Mouse (Mus musculus): ENCODE data around the gene Fanca.

Gene Fanca

GRCm38 (mm10) chr8:123318467-123318911 lies at the start of gene Fanca:
TSS of gene Fanca (minus strand) at chr8:123318576.
- peak; percentile 99 for DNase-seq

GRCm38 (mm10) chr8:123361082-123361739 lies 42.8 kb upstream of the Fanca start:
- DNase-seq = peak; percentile 96

GRCm38 (mm10) chr8:123353216-123353615 lies 34.8 kb upstream of the Fanca start:
- DNase-seq = no peak

DNA sequence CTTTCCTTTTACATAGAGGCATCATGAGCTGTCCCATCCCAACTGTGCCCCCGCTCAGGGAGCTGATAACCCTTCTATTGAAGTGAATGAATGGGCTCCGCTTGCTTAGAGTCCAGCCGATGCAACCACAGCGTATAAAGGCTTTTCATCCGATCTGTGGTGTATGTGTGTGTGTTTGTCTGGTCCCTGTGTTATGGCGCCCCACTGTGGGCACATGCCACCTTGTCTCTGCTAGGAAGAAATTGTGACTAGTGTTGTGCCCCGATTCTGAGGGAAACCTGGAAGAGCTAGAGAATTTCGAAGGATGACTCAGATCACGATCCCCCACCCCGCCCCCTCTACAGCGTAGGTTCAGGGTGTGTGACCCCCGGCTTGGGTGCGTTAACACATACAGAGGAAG lies 34.4 kb upstream of the Fanca start:
- no peak for DNase-seq

DNA sequence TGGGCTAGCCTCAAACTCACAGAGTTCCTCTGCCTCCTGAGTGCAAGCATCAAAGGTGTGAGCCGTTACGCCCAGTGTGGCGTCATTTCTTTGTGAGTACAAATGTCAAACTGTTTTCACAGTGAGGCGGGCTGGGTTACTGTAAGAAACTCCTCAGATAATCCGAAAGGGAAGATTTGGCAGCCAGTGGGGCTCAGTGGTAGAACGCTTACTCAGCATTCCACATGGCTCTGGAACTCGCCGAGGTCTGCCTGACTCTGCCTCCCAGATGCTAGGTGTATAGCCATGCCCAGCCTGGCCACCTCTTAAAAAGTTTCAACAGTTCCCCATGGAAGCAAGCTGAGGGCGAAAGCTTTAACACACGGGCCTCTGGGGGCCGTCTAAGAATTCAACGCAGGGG lies 33.7 kb upstream of the Fanca start:
- no peak for DNase-seq

- no peak for DNase-seq
Observed at GRCm38 (mm10) chr8:123349073-123349472, 30.7 kb upstream of the Fanca start.

DNA sequence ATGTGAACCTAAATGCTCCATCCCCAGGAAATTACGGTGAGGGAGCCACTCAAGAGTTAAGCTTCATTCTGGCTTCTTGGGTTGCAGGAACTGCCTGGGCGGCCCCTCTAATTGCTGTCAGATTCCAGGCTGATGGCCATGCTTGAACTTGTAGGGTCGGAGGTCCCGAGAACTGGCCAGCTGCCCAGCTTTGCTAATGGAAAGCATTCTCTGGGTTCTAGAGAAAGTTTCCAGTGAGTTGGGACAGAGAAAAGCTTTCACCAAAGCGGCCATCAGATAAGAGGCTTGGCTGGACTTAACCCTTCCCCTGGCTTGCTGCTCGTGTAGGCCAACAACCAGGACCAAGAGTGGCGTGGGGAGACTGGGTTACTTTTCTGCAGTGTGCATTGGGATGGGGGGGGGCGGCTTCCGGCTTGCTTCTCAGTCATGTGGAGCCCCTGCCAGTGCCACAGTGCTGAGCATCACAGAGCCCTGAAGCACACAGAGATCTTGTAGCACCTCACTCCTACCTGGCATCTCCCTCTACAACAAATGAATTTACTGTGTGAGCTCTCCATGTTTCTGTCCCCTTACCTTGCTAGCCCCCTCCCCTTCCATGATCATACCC lies 30.0 kb upstream of the Fanca start:
- peak; percentile 93 for DNase-seq

DNA sequence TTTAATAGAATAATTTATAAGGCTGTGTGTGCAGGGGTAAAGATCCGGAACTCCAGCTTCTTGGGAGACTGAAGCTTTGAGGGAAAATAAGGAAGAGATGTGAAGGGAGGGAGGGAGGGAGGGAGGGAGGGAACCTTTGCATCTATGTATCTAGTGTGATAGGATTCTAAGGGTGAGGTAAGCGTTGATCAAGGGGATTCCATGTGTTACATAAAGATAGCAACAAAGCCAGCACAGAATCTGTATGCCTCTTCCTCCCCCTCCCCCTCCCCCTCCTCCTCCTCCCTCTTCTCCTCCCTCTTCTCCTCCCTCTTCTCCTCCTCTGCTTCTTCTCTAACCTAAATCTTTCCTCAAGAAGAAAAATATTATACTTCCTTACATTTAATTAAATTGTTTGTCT lies 28.9 kb upstream of the Fanca start:
- DNase-seq = no peak

DNA sequence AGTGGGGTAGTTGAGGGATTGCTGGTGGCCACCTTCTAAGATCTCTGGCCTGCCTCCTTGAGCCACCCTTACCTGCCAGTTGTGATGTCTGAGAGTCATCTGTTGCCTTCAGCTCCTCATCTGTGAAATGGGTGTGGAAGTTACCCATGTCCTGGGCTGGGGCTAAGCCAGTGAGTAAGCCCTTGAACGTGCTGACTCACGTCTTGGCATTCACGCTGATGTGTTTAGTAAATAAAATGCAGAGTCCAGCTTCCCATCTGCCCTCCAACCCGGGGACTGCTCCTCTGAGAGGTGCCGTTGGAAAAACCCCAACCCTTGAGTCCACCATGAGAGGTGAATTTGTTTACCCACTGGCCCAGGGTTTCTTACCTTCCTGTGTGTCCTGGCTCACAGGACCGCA lies 27.5 kb upstream of the Fanca start:
- DNase-seq = no peak

DNA sequence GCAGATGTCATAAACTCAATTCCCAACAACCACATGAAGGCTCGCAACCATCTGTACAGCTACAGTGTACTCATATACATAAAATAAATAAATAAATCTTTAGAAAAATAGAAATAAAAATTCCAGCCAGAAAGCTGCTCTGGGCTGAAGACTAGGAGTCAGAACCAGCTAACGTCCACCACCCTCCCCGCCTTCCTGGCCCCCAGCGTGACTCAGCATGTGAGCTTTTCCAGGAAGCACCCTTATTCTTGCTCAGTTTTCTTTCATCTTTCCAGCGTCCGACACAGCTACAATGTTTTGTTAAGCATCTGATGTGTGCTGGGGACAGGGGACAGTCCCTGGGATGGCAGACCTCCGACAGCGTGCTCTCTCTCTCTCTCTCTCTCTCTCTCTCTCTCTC lies 26.8 kb upstream of the Fanca start:
- DNase-seq = no peak

GRCm38 (mm10) chr8:123343422-123343821 lies 25.0 kb upstream of the Fanca start:
- no peak for DNase-seq

DNA sequence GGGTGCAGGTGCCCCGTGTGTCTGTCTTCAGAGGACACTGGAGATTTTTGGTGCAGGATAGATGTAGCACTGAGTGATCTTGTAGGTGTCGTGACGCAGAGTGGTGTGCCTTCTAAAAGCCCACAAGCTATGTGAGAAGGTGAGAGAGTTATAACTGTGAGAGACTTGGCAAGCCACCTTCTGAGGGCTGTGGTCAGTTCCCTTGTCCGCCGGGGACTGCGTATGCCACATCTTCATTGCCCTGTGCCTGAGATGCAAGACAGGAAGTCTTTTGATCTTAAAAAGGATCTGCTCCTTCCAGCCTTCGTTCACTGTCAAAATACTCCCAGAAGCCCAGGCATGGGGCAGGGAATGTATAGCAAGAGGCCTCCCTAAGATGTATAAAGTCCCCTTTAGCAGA lies 24.5 kb upstream of the Fanca start:
- DNase-seq = no peak

DNA sequence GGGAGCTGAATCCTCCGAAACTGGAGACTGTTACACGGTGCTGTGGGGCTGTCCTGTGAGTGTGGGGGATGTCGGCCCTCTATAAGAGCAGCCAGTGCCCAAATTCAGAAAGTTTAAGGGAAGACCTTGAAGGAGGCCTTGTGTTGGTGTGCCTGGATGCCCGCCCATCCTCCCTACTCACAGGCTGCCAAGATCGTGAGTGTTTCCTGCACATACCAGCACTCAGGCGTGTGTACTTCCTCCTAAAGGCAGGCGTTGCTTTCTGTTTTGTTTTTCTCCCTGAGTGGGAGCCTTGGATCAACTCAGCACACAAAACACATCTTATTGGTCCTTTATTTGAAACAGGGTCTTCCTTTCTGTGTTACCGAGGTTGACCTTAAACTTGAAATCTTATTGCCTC lies 23.9 kb upstream of the Fanca start:
- no peak for DNase-seq

DNA sequence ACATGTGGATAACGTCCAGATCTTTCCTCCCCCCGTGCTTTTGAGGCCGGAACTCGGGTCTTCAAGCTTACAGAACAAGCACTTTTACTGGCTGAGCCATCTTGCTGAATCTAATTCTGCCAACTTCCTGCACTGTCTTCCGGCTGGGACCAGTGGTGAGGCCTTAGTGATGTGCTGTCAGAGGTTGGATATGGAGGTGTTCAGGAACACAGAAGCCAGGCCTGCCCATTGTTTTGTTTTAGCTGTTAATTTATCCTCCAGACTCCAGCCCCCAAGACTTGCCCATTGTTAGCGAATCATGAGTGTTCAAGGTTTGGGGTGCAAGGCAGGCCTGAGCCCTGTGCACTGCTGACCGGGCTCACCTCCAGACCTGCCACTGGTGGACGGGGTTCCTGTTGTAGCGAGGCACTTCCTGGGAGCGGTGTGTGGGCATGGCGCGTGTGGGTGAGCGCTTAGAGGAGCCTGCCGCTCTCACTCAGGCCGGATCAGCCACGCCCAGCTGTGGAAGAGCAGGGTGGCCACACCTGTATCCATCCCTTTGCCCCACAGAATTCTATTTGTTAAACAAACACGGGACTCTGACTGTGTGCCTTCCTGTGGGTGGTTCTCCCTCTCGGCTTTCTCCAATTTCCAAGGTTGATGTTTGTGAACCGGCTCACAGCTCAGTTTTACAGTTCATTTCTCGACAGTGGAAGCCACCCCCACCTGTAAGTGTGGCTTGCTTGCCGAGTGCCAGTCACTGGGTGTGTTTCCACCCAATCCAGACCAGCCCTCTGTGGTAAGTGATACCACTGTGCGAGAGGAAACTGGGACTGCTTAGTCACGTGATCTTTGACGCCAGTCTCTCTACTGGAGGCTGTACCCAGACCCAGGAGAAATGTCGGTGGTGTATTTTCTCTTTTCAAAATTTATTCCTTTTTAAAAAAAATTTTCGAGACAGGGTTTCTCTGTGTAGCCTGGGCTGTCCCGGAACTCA lies 23.0 kb upstream of the Fanca start:
- no peak for DNase-seq

DNA sequence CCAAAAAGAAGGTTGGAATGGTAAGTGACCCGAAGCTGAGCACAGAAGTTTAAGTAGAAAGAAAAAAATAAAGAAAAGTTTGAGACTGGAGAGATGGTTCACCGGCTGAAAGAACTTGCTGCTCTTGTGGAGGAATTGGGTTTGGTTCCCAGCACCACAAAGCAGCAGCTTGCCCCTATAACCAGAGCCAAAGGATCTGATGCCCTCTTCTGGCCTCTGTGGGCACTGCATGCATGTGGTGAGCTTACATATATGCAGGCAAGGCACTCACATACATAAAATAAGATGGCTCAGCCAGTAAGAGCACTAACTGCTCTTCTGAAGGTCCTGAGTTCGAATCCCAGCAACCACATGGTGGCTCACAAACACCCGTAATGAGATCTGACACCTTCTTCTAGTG lies 21.7 kb upstream of the Fanca start:
- no peak for DNase-seq

DNA sequence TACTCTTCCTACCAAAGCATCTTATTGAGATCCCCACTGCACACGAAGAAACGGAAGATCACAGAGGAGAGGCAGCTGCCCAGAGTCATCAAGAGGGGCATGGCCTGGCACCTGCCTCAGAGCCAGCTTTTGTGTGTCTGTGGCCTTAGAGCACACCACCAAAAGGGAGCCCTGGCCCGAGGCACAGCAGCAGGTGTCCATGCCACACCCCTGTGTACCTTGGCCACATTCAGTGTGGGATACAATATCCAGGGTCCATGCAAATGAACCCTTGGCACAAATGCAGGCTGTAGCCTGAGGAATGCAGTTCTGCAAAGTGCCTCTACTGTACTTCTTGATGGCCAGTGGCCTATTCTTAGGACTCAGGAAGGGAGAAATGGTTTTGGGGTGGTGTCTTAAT lies 19.1 kb upstream of the Fanca start:
- no peak for DNase-seq

DNA sequence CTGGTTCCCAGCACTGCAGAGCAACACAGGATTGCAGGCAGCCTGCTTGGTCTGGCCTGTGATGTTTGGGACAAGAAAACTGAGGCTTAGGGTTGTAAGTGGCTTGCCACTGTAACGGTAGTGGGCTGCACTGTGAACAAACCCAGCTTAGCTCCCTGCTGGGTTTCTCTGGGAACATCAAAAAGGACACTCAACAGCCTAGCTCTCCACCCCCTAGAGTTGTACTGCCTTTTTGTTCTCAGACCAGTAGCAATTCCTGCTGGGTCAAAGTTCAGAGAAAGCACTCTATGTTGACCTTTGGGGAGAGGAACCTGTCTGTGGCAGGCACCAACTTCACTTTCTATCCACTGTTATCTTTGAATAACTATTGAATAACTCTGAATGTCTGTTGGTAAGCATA lies 16.1 kb upstream of the Fanca start:
- peak; percentile 66 for DNase-seq

GRCm38 (mm10) chr8:123333864-123334263 lies 15.5 kb upstream of the Fanca start:
- peak; percentile 79 for DNase-seq

GRCm38 (mm10) chr8:123333091-123333587 lies 14.8 kb upstream of the Fanca start:
- DNase-seq = no peak

- peak; percentile 93 for DNase-seq
Observed at GRCm38 (mm10) chr8:123332262-123333090, 14.1 kb upstream of the Fanca start, which contains the start of gene Spire2. TSS of gene Spire2 (plus strand) at chr8:123332713.

GRCm38 (mm10) chr8:123331810-123332209 lies 13.4 kb upstream of the Fanca start:
- DNase-seq = no peak

DNA sequence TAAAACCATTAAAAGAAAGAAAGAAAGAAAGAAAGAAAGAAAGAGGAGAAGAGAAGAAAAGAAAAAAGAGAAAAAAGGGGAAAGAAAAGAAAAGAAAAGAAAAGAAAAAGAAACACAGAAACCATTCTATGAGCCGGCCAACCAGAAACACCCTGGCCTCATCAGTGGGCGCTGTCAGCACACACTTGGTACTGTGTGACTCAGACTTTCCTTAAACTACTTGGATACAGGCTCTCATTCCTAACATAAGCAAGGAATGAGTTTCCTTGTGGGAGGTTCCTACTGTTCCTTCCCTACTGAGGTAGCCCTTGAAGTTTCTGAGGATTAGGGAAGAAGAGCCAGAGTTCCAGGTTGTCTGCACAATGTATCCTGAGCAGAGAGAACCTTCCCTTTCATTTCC lies 12.9 kb upstream of the Fanca start:
- no peak for DNase-seq

- DNase-seq = no peak
Observed at GRCm38 (mm10) chr8:123330701-123331100, 12.3 kb upstream of the Fanca start.

Data from heart, adult 11 months (tissue).